Mouse (Mus musculus): ENCODE results near the gene Hmbs. TPM values are rescaled to one million over a fixed set of nuclear protein-coding genes. Genes with fewer than 3 reads are reported as not detected.
A peak's percentile ranks its signal among the peaks of the same experiment; 100 is the strongest.

The Hmbs gene
- total and polyA plus RNA-seq, 3 experiments: 65.1 to 74.0 (median 73.7) TPM

GRCm38 (mm10) chr9:44334396-44335330 is 9.4 kb downstream of the Hmbs start, which contains the start of gene H2afx:
H2afx (plus strand) TSS chr9:44334694.
- Histone ChIP-seq H3K4me1 (ENCODE audit: control insufficient read depth in 1 of 2, insufficient read depth in 2 of 2) (peaks cover 10 to 39% of the 10 kb centered on the region in 2 experiments; a peak in 2 of 4 replicates), H3K4me3 (replicated peaks in 1 of 3; ENCODE audit: low read depth in 2 of 3, low read length in 2 of 3, poor library complexity in 1 of 3) (peak within 1 kb of the TSS; percentile 70 to 98 (median 87)), H3K4me2 (ENCODE audit: insufficient read depth, low read depth, poor library complexity, severe bottlenecking) (peak within 1 kb of the TSS; percentile 76; the same call in 1 of the 2 replicates), H3K27ac (ENCODE audit: insufficient read depth, low read depth) (peak within 1 kb of the TSS; percentile 92), H3K36me3 (replicated peaks in 1 of 2; ENCODE audit: control insufficient read depth in 1 of 2, insufficient read depth in 1 of 2, low read length in 1 of 2) (peaks cover 47 to 65% of the 10 kb centered on the region in 2 experiments), H3K27me3 (replicated peaks) (no peaks in the 10 kb centered on the region), H3K79me2 (replicated peaks; ENCODE audit: control insufficient read depth, extremely low read depth, insufficient read depth, poor library complexity, severe bottlenecking) (peaks cover 31% of the 10 kb centered on the region), H3K9me3 (replicated peaks; ENCODE audit: low read length) (no peaks in the 10 kb centered on the region), H3K9ac (ENCODE audit: insufficient read depth, low read depth) (peak within 1 kb of the TSS; percentile 96)
- in situ Hi-C loops (cut with MboI; ENCODE audit: low pct_ligation_motif_present, low pct_unique_long_range_greater_than_20kb, low sequenced_read_pairs): no loop called here
- dilution Hi-C loops (cut with MboI; ENCODE audit: extremely low pct_ligation_motif_present, extremely low pct_unique_long_range_greater_than_20kb, low sequenced_read_pairs): no loop called here
- peak; percentile 99 for DNase-seq (ENCODE audit: extremely low read depth)
- TF ChIP-seq EP300 (IDR thresholded peaks at IDR 0.05; ENCODE audit: low read length): no peak
- TF ChIP-seq ZKSCAN1 (IDR thresholded peaks at IDR 0.05; ENCODE audit: borderline replicate concordance, low read depth, low read length): no peak
- no peak; the same call in 1 of the 2 replicates for TF ChIP-seq MAX (IDR thresholded peaks at IDR 0.05; ENCODE audit: low read length)
- TF ChIP-seq JUND (conservative IDR thresholded peaks at IDR 0.05; ENCODE audit: low read depth, low read length): no peak
- TF ChIP-seq GABPA (IDR thresholded peaks at IDR 0.05; ENCODE audit: insufficient replicate concordance, low read depth, low read length): no peak
- peak; percentile 100 for TF ChIP-seq E2F4 (IDR thresholded peaks at IDR 0.05; ENCODE audit: insufficient replicate concordance, low read depth, low read length)
- TF ChIP-seq USF1 (IDR thresholded peaks at IDR 0.05; ENCODE audit: low read depth, low read length): no peak
- TF ChIP-seq NRF1 (IDR thresholded peaks at IDR 0.05; ENCODE audit: low read depth, low read length): peak; percentile 68
- peak; percentile 90 for TF ChIP-seq CHD2 (IDR thresholded peaks at IDR 0.05; ENCODE audit: low read length)
- TF ChIP-seq SMC3 (IDR thresholded peaks at IDR 0.05; ENCODE audit: low read depth, low read length): no peak; the same call in 1 of the 2 replicates
- peak in 1 of 2 experiments; percentile 27; a peak in 1 of 4 replicates for TF ChIP-seq CTCF (conservative IDR thresholded peaks at IDR 0.05 in 1 of 2, IDR thresholded peaks at IDR 0.05 in 1 of 2; ENCODE audit: low read depth in 2 of 2, low read length in 2 of 2)
- no peak for TF ChIP-seq RAD21 (IDR thresholded peaks at IDR 0.05; ENCODE audit: low read depth, low read length)
- TF ChIP-seq IRF4 (IDR thresholded peaks at IDR 0.05; ENCODE audit: low read depth, low read length): peak; percentile 11; the same call in 1 of the 2 replicates
- no peak for TF ChIP-seq ZC3H11A (IDR thresholded peaks at IDR 0.05; ENCODE audit: low read depth, low read length)
- TF ChIP-seq TBP (conservative IDR thresholded peaks at IDR 0.05; ENCODE audit: low read depth, low read length): peak; percentile 99
- TF ChIP-seq MEF2A (IDR thresholded peaks at IDR 0.05; ENCODE audit: borderline replicate concordance, low read depth, low read length): peak; percentile 50; the same call in 1 of the 2 replicates
- TF ChIP-seq JUN (IDR thresholded peaks at IDR 0.05; ENCODE audit: insufficient read depth, low read depth, low read length): no peak
- TF ChIP-seq ETS1 (conservative IDR thresholded peaks at IDR 0.05; ENCODE audit: low read depth, low read length): 0 out of 2 replicates have a peak, but pooled peaks have one; percentile 18
- TF ChIP-seq POLR2A (IDR thresholded peaks at IDR 0.05; ENCODE audit: low read depth, low read length): peak; percentile 99
- no peak for TF ChIP-seq ZNF384 (IDR thresholded peaks at IDR 0.05; ENCODE audit: low read depth, low read length)
- TF ChIP-seq MXI1 (IDR thresholded peaks at IDR 0.05; ENCODE audit: low read depth, low read length): peak; percentile 63
- peak; percentile 99 for TF ChIP-seq POLR2AphosphoS2 (IDR thresholded peaks at IDR 0.05; ENCODE audit: low read depth, low read length)
- 0 out of 2 replicates have a peak, but pooled peaks have one; percentile 59 for TF ChIP-seq KAT2A (IDR thresholded peaks at IDR 0.05; ENCODE audit: insufficient replicate concordance, low read length)
- no peak for TF ChIP-seq PAX5 (IDR thresholded peaks at IDR 0.05; ENCODE audit: low read length)
- peak; percentile 100 for TF ChIP-seq NELFE (IDR thresholded peaks at IDR 0.05; ENCODE audit: low read depth, low read length)
- peak; percentile 98 for TF ChIP-seq UBTF (IDR thresholded peaks at IDR 0.05; ENCODE audit: low read depth, low read length)
- peak; percentile 100 for TF ChIP-seq ZMIZ1 (IDR thresholded peaks at IDR 0.05; ENCODE audit: low read depth, low read length)
- TF ChIP-seq TCF12 (IDR thresholded peaks at IDR 0.05; ENCODE audit: low read depth, low read length): peak; percentile 98
- no peak for TF ChIP-seq CHD1 (IDR thresholded peaks at IDR 0.05; ENCODE audit: low read depth, low read length)
- TF ChIP-seq MYC (IDR thresholded peaks at IDR 0.05; ENCODE audit: low read depth, low read length): peak; percentile 75
- TF ChIP-seq USF2 (conservative IDR thresholded peaks at IDR 0.05; ENCODE audit: low read depth, low read length): no peak
- TF ChIP-seq SIN3A (IDR thresholded peaks at IDR 0.05; ENCODE audit: low read length): peak; percentile 91
- 0 out of 2 replicates have a peak, but pooled peaks have one; percentile 10 for TF ChIP-seq BHLHE40 (IDR thresholded peaks at IDR 0.05; ENCODE audit: low read depth, low read length)
- TF ChIP-seq RCOR1 (conservative IDR thresholded peaks at IDR 0.05; ENCODE audit: low read depth, low read length): peak; percentile 89
- TF ChIP-seq ELF1 (IDR thresholded peaks at IDR 0.05; ENCODE audit: low read depth, low read length): peak; percentile 58; the same call in 1 of the 2 replicates
- TF ChIP-seq MAZ (IDR thresholded peaks at IDR 0.05; ENCODE audit: low read depth, low read length): peak; percentile 85
- no peak for TF ChIP-seq MAFK (IDR thresholded peaks at IDR 0.05; ENCODE audit: insufficient replicate concordance, low read length)

All from CH12.LX (cell line).